Mouse (Mus musculus) left cerebral cortex, postnatal 10 days (tissue): Measurements from ENCODE around the gene Adgrb3. TPM values are rescaled to one million over a fixed set of nuclear protein-coding genes. Genes with fewer than 3 reads are reported as not detected.
"Not testable (repeated sequence)": the region's sequence is repeated elsewhere in the genome, so short reads cannot be mapped to it uniquely, and the experiment has no call there.

Experiments used
- DNase-seq, 2 experiments: peaks; one replicate each; pipeline ENCODE4 v3.0.0; 2021 to 2022; ENCODE audit warnings: low spot score in 2 of 2, mixed read lengths in 1 of 2; ENCODE audit errors: extremely low spot score in 1 of 2
- intact Hi-C: fragments of 180-260 bp; cut with DNase I; formaldehyde crosslinking; loops from one replicate; pipeline ENCODE4 v1.15.1; 2025
- total RNA-seq, 2 experiments: library from RNA; stranded (reverse); gene quantifications; 2 replicates each; pipeline ENCODE4 v1.2.3; 2021

Gene Adgrb3
- total RNA-seq, 2 experiments from 2014 or later: 150 to 156 TPM

- intact Hi-C loops: no loop called here
- DNase-seq: no peak
Observed at GRCm38 (mm10) chr1:25768958-25769357, 60.5 kb downstream of the Adgrb3 start.

- intact Hi-C loops: no loop called here
- no peak for DNase-seq
Observed at GRCm38 (mm10) chr1:25755265-25755664, 74.2 kb downstream of the Adgrb3 start.

DNA sequence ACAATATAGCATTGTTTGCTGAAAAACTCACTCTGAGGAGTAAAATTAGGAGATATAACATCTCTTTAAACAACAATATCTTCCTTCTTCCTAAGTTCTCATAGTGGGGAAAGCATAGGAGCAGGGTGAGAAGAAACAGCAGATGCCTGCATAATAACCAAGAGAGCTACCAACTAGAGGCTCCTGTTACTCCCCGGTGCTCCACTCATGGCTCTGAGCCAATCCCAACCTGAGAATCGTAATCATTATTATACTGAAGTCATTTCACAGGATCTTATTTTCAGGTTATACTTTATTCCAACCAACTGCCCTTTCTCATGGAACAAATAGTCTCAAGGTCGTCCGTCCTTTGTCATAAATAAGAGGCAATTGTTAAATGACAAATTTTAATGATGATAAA, 75.0 kb downstream of the Adgrb3 start:
- intact Hi-C loops: no loop called here
- no peak for DNase-seq

GRCm38 (mm10) chr1:25745575-25745974, 83.9 kb downstream of the Adgrb3 start:
- DNase-seq: no peak
- intact Hi-C loops: no loop called here

DNA sequence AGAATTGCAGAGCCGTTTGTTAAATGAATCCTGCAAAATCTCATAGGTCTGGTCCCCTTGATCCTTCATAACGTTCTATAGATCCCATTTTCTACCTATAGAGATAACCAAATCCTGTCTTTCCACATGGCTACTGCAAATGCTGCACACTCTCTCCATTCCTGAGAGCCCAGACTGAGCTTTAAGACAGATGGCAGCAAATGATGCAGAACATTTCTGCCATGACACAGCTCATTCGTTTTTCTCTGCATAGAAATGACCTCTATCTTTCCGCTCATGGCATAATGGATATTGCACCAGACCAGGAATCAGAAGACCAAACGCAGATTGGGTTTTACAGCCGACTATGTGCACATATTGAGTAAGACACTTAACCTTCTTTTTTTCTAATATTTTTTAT, 84.8 kb downstream of the Adgrb3 start:
- DNase-seq: no peak
- intact Hi-C loops: no loop called here

GRCm38 (mm10) chr1:25729844-25730243, 99.7 kb downstream of the Adgrb3 start:
- intact Hi-C loops: no loop called here
- DNase-seq: no peak

GRCm38 (mm10) chr1:25711474-25711873, 118.0 kb downstream of the Adgrb3 start:
- no peak for DNase-seq
- intact Hi-C loops: no loop called here

- intact Hi-C loops: no loop called here
- no peak for DNase-seq
Observed at GRCm38 (mm10) chr1:25706299-25706698, 123.2 kb downstream of the Adgrb3 start.

GRCm38 (mm10) chr1:25698702-25699250, 130.7 kb downstream of the Adgrb3 start:
- DNase-seq: no peak
- intact Hi-C loops: loop anchor here (5.0 kb wide), 1 partner anchor 129 kb away; the partner anchor contains the start of gene Adgrb3

DNA sequence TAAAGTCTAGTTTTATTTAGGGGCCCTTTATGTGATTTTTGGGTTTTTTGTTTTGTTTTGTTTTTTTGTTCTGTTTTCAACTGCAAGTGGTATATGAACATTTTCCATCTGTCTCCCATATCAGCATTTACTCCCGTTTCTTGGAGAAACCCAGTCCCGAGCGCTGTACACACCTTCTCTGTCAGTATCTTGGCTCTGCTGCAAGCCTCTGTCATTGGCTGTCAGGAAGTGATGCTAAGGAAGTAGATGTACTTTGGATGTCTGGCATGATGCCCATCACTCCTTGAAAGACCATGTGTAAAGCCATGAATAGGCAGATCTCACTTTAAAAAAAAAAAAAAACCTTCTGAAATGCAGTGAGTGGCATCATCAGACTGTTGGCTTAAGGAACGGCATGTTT, 132.3 kb downstream of the Adgrb3 start:
- DNase-seq: peak; percentile 25 to 38
- intact Hi-C loops: loop anchor here (5.0 kb wide), 1 partner anchor 130 kb away; the partner anchor contains the start of gene Adgrb3

- intact Hi-C loops: loop anchor here (5.0 kb wide), 1 partner anchor 131 kb away; the partner anchor contains the start of gene Adgrb3
- no peak for DNase-seq
Observed at GRCm38 (mm10) chr1:25696771-25697170, 132.7 kb downstream of the Adgrb3 start.

GRCm38 (mm10) chr1:25682118-25682517, 147.4 kb downstream of the Adgrb3 start:
- intact Hi-C loops: no loop called here
- no peak for DNase-seq

DNA sequence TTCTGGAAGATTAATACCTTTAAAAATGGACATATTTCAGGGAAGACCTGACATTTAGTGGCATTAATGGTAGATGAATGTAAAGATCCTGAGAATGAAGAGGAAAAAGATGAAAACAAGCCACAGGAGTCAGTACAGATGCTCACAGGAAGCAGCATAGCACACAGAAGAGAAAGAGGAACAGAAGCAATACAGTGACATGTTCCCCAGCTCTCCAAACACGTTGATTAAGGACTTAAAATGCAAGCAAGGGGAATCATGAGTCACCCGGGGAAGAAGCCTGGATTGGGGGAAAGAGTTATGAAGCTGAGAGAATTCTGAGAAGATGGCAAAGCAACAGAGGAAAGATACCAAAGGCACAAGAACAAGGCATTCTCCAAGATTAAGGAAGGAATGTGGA, 149.9 kb downstream of the Adgrb3 start:
- intact Hi-C loops: no loop called here
- no peak for DNase-seq

- DNase-seq: no peak
- intact Hi-C loops: no loop called here
Observed at GRCm38 (mm10) chr1:25652717-25653116, 176.8 kb downstream of the Adgrb3 start.

DNA sequence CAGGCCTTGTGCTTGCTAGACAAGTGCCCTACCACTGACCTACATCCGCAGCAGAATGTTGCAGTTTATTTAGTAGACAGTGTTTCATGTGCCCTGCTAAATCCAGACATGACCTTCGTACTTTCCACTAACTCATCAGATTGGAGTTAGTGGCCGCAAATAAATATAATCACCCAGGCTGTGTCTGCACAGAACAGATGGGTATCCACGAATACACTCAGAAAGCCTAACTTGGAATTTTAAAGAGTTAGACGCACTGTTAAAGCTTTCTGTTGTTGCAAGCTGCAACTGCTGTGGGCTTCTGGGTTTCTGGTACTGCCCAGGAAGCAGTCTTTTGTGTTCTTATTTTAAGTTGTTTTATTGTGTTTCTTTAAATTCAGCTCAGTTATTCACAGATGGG, 185.3 kb downstream of the Adgrb3 start:
- DNase-seq: no peak
- intact Hi-C loops: no loop called here

- intact Hi-C loops: no loop called here
- no peak for DNase-seq
Observed at GRCm38 (mm10) chr1:25621458-25621857, 208.0 kb downstream of the Adgrb3 start.

DNA sequence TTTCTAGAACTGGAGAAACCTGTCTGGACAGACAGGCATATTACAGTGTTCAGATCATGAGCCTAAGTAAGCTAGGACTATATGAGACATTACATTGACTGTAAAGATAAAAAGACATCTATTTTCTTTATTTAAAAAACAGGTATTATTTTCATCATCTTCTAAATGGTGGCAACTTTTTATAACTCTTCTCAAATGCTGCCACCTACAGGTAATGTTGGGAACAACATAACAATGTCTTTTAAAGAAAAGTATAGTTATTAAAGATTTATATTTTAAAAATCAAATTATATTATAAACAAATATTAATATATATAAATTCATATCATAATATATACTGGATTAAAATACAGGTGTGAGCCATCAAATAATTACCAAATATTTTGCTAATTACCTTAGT, 212.6 kb downstream of the Adgrb3 start:
- DNase-seq: no peak
- intact Hi-C loops: no loop called here

DNA sequence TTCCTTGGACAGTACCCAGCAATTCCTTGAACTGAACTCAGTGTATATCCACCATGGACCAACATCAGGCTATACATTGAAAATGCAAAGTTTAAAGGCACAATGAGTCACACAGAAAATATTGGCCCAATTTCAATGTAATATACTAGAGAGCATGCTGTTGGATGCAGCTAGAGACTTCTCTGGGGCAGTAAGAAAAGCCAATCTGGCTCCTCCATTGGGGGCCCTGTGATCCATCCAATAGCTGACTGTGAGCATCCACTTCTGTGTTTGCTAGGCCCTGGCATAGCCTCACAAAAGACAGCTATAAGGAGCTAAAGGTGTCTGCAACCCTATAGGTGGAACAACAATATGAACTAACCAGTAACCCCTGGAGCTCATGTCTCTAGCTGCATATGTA, 218.7 kb downstream of the Adgrb3 start:
- not testable (repeated sequence) for DNase-seq

DNA sequence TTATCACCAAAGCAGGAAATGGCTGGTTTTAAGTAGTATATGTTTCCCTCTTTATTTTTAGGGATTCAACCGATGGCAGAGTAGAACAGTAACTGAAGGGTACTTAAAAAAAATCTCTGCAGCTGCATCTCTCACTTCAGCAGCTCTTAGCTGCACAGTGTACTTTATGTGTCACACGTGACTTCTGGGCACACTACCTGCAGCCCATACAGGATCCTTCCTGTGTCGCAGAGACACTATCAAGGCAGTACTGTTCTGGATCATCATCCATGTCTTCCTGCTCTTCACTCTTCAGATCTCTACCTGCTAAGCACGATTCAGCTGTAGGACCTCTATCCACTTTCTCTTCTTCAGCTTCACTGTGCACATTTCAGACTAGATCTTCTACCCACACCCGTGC, 230.6 kb downstream of the Adgrb3 start:
- intact Hi-C loops: no loop called here
- no peak for DNase-seq

More for the DNA sequence above, 218.7 kb downstream of the Adgrb3 start:
- intact Hi-C loops: not testable (repeated sequence)

- intact Hi-C loops: no loop called here
- DNase-seq: no peak
Observed at GRCm38 (mm10) chr1:25588568-25589118, 240.9 kb downstream of the Adgrb3 start.

- intact Hi-C loops: no loop called here
- DNase-seq: no peak
Observed at GRCm38 (mm10) chr1:25581698-25582097, 247.8 kb downstream of the Adgrb3 start.
